8 mouse cellular contexts compared by ENCODE assay signal in genomic region chr5:139732634-139733107, GRCm38 (mm10). TPM values are rescaled to one million over a fixed set of nuclear protein-coding genes. Genes with fewer than 3 reads are reported as not detected.
DNase-seq lines count a peak whose midpoint lies in the region; ATAC-seq lines count a peak whose summit lies in the region.

No protein-coding gene starts in this region.

- peak; percentile 86 for DNase-seq in 416B (ENCODE audit: low read depth)
- peak; percentile 66 for DNase-seq in adrenal gland, postnatal 14 days
- peak; percentile 64 to 74 for DNase-seq in heart, postnatal 14 days
- DNase-seq in spleen, postnatal 4 days (ENCODE audit: low spot score in 2 of 2): peak; percentile 65 to 81
- no peak for DNase-seq in left cerebral cortex, postnatal 14 days (ENCODE audit: low spot score in 2 of 2)
- no peak for DNase-seq in layer of hippocampus, adult 18-20 months (ENCODE audit: low spot score in 2 of 2)
- DNase-seq in right cerebral cortex, postnatal 36 days (ENCODE audit: low spot score in 2 of 2): no peak

- H3K4me1 ChIP-seq in limb, embryonic 15.5 days: peaks cover 59% of the 10 kb centered on the region

- no peaks in the 10 kb centered on the region for H3K27me3 ChIP-seq in limb, embryonic 15.5 days

- H3K9ac ChIP-seq in limb, embryonic 15.5 days: no peak overlapping the region

- no peak for ATAC-seq in limb, embryonic 15.5 days (ENCODE audit: insufficient number of reproducible peaks, low FRiP score, low TSS enrichment, low read depth)

- H3K9me3 ChIP-seq in limb, embryonic 15.5 days: no peaks in the 10 kb centered on the region

- 0 out of 2 replicates have a peak overlapping the region, but pooled peaks have one; percentile 17 for H3K27ac ChIP-seq in limb, embryonic 15.5 days

- no peaks in the 10 kb centered on the region for H3K36me3 ChIP-seq in limb, embryonic 15.5 days

- WGBS in limb, embryonic 15.5 days: 29% methylated on average over 11 of the region's 11 CpGs

- 0 out of 2 replicates have a peak overlapping the region, but pooled peaks have one; percentile 19 for H3K4me2 ChIP-seq in limb, embryonic 15.5 days

- intact Hi-C loops in heart, postnatal 14 days (cut with DNase I): no loop called here
- intact Hi-C loops in left cerebral cortex, postnatal 14 days (cut with DNase I): no loop called here

- no peak overlapping the region for H3K4me3 ChIP-seq in limb, embryonic 15.5 days

RNA-seq across cellular contexts. Expression of gene Micall2, which starts 3.5 kb away (rescaled TPM):
- 8.0 and 8.7 TPM in 2 replicates for total RNA-seq in adrenal gland, postnatal 14 days (2021)
- total RNA-seq in heart, postnatal 14 days (2021): 1 to 10 TPM; 3.7 to 4.1 TPM
- polyA plus RNA-seq in limb, embryonic 15.5 days (2015; fragmentation: Nextera tagmentation; extraction: Ambion mirVana): 4.4 and 4.9 TPM in 2 replicates
- 1 to 10 TPM; 1.6 to 2.8 TPM for total RNA-seq in left cerebral cortex, postnatal 14 days (2021)
- 1 to 10 TPM; 1.1 to 1.5 TPM for total RNA-seq in layer of hippocampus, adult 18-20 months (2021)

RNA-seq across cellular contexts. Expression of gene Ints1, which starts 42.8 kb away (rescaled TPM):
- total RNA-seq in adrenal gland, postnatal 14 days (2021): 46.7 and 48.2 TPM in 2 replicates
- 10 to 100 TPM; 41.8 to 43.8 TPM for total RNA-seq in heart, postnatal 14 days (2021)
- 21.2 and 21.5 TPM in 2 replicates for polyA plus RNA-seq in limb, embryonic 15.5 days (2015; fragmentation: Nextera tagmentation; extraction: Ambion mirVana)
- total RNA-seq in left cerebral cortex, postnatal 14 days (2021): 100 to 1,000 TPM in 1 of 2 experiments, 10 to 100 TPM in 1; 96.8 to 102 TPM
- total RNA-seq in layer of hippocampus, adult 18-20 months (2021): 10 to 100 TPM; 79.0 to 89.5 TPM

RNA-seq across cellular contexts. Expression of gene Mafk, which starts 58.6 kb away (rescaled TPM):
- total RNA-seq in adrenal gland, postnatal 14 days (2021): 25.1 and 29.8 TPM in 2 replicates
- total RNA-seq in heart, postnatal 14 days (2021): 10 to 100 TPM; 23.4 to 26.9 TPM
- polyA plus RNA-seq in limb, embryonic 15.5 days (2015; fragmentation: Nextera tagmentation; extraction: Ambion mirVana): 11.9 and 12.5 TPM in 2 replicates
- total RNA-seq in left cerebral cortex, postnatal 14 days (2021): 1 to 10 TPM; 7.6 to 8.5 TPM
- total RNA-seq in layer of hippocampus, adult 18-20 months (2021): 10 to 100 TPM; 10.3 to 13.0 TPM

Comparison
In these comparisons a context has a peak if more than half of its experiments do, and no peak if none do; other contexts are left out.
1. DNase-seq: peak in 416B (single experiment), adrenal gland, postnatal 14 days (single experiment), heart, postnatal 14 days (2 of 2) and spleen, postnatal 4 days (2 of 2); none in left cerebral cortex, postnatal 14 days (0 of 2), layer of hippocampus, adult 18-20 months (0 of 2) and right cerebral cortex, postnatal 36 days (0 of 2).